23 mouse cellular contexts compared by ENCODE assay signal in genomic region chr14:33669891-33670290, GRCm38 (mm10).
DNase-seq lines count a peak whose midpoint lies in the region; ATAC-seq and TF ChIP-seq lines count a peak whose summit lies in the region.
"Had no signal": no experiment of that assay in that cellular context is flagged by ENCODE, and none has a peak within 500 bp of the region (broad histone marks: within the 10 kb centered on the region; RNA-seq: fewer than 3 reads in every experiment).

No protein-coding gene starts in this region.

- DNase-seq in cerebellum, postnatal 10 days = peak; percentile 38 to 52
- DNase-seq in cerebellum, adult 9-10 months = no peak
- DNase-seq in forebrain, embryonic 14.5 days (ENCODE audit: low spot score) = peak; percentile 17
- DNase-seq in forebrain, postnatal 0 days = peak; percentile 13
- no peak for DNase-seq in forebrain, embryonic 10.5 days (ENCODE audit: extremely low spot score, low spot score)
- DNase-seq in brain, embryonic 14.5 days (ENCODE audit: low read depth) = peak; percentile 56
- DNase-seq: adrenal gland, adult 2 months; adrenal gland, adult 8-10 months; adrenal gland, postnatal 10 days; adrenal gland, postnatal 14 days; adrenal gland, postnatal 25 days; adrenal gland, postnatal 36 days; B cell, adult 2 months; cerebellum, adult 11 months; cerebellum, adult 11-12 months; cerebellum, adult 18-20 months had no signal

- H3K4me2 ChIP-seq in forebrain, embryonic 14.5 days (ENCODE audit: low read length) = no peak overlapping the region
- H3K4me2 ChIP-seq in forebrain, embryonic 13.5 days = no peak overlapping the region
- no peak overlapping the region for H3K4me2 ChIP-seq in forebrain, postnatal 0 days (ENCODE audit: low read depth)

- no peak for TF ChIP-seq POLR2A in brain, embryonic 14.5 days (IDR thresholded peaks at IDR 0.05; ENCODE audit: borderline replicate concordance, extremely low read depth, insufficient read depth, insufficient read length, poor library complexity, severe bottlenecking)

- no peak overlapping the region for H3K4me3 ChIP-seq in forebrain, embryonic 14.5 days (ENCODE audit: low read depth, low read length)
- H3K4me3 ChIP-seq in forebrain, embryonic 13.5 days = no peak overlapping the region
- H3K4me3 ChIP-seq in forebrain, postnatal 0 days (ENCODE audit: low read depth, low read length) = no peak overlapping the region
- H3K4me3 ChIP-seq in forebrain, embryonic 10.5 days = no peak overlapping the region

- no peak overlapping the region for H3K27ac ChIP-seq in forebrain, embryonic 14.5 days (ENCODE audit: low read depth, low read length)
- H3K27ac ChIP-seq in forebrain, embryonic 13.5 days = no peak overlapping the region
- no peak overlapping the region for H3K27ac ChIP-seq in forebrain, postnatal 0 days (ENCODE audit: low read depth, low read length)
- no peak overlapping the region for H3K27ac ChIP-seq in forebrain, embryonic 10.5 days

- no peaks in the 10 kb centered on the region for H3K4me1 ChIP-seq in forebrain, embryonic 14.5 days (ENCODE audit: control insufficient read depth, insufficient read depth, low read length)
- no peaks in the 10 kb centered on the region for H3K4me1 ChIP-seq in forebrain, embryonic 13.5 days
- H3K4me1 ChIP-seq in forebrain, postnatal 0 days (ENCODE audit: insufficient read depth) = 0 out of 2 replicates have a peak, but pooled peaks cover 4% of the 10 kb centered on the region
- no peaks in the 10 kb centered on the region for H3K4me1 ChIP-seq in forebrain, embryonic 10.5 days

- no peak overlapping the region for H3K9ac ChIP-seq in forebrain, embryonic 14.5 days (ENCODE audit: low read length)
- H3K9ac ChIP-seq in forebrain, embryonic 13.5 days = no peak overlapping the region
- H3K9ac ChIP-seq in forebrain, postnatal 0 days = no peak overlapping the region

- H3K27me3 ChIP-seq in forebrain, embryonic 14.5 days (replicated peaks; ENCODE audit: control insufficient read depth, insufficient read depth, low read length) = no peaks in the 10 kb centered on the region
- no peaks in the 10 kb centered on the region for H3K27me3 ChIP-seq in forebrain, embryonic 13.5 days
- H3K27me3 ChIP-seq in forebrain, postnatal 0 days (ENCODE audit: insufficient read depth, low read length) = no peaks in the 10 kb centered on the region
- H3K27me3 ChIP-seq in forebrain, embryonic 10.5 days (ENCODE audit: poor library complexity, severe bottlenecking) = no peaks in the 10 kb centered on the region
- H3K27me3 ChIP-seq: CH12.LX had no signal

- H3K9me3 ChIP-seq in forebrain, embryonic 14.5 days (replicated peaks; ENCODE audit: control insufficient read depth, low read length) = no peaks in the 10 kb centered on the region
- H3K9me3 ChIP-seq in forebrain, embryonic 13.5 days (replicated peaks) = no peaks in the 10 kb centered on the region
- no peaks in the 10 kb centered on the region for H3K9me3 ChIP-seq in forebrain, postnatal 0 days (ENCODE audit: low read length)
- H3K9me3 ChIP-seq in forebrain, embryonic 10.5 days = no peaks in the 10 kb centered on the region

- TF ChIP-seq CTCF in forebrain, postnatal 0 days (IDR thresholded peaks at IDR 0.05; ENCODE audit: low read depth) = no peak
- TF ChIP-seq CTCF in brain, embryonic 14.5 days (IDR thresholded peaks at IDR 0.05; ENCODE audit: borderline replicate concordance, extremely low read depth, insufficient read depth, insufficient read length) = no peak

- ATAC-seq in forebrain, embryonic 14.5 days = no peak
- no peak for ATAC-seq in forebrain, embryonic 13.5 days
- ATAC-seq in forebrain, postnatal 0 days = no peak
- ATAC-seq in megakaryocyte-erythroid progenitor cell, adult 5-6 weeks (replicated peaks; ENCODE audit: low FRiP score, low TSS enrichment, poor library complexity, severe bottlenecking) = no peak
- ATAC-seq: activated CD4-positive, CD25-positive, alpha-beta regulatory T cell, adult 4 months; CD4-positive, CD25-positive, alpha-beta regulatory T cell, adult 4 months; Patski had no signal

- WGBS in forebrain, embryonic 14.5 days = 75% methylated on average over 11 of the region's 11 CpGs
- WGBS in forebrain, embryonic 13.5 days = 93% methylated on average over 11 of the region's 11 CpGs
- 61% methylated on average over 11 of the region's 11 CpGs for WGBS in forebrain, postnatal 0 days
- WGBS in forebrain, embryonic 10.5 days = 94% methylated on average over 11 of the region's 11 CpGs

- H3K36me3 ChIP-seq in forebrain, embryonic 14.5 days (ENCODE audit: control insufficient read depth, insufficient read depth, low read length) = no peaks in the 10 kb centered on the region
- no peaks in the 10 kb centered on the region for H3K36me3 ChIP-seq in forebrain, embryonic 13.5 days (ENCODE audit: poor library complexity, severe bottlenecking)
- no peaks in the 10 kb centered on the region for H3K36me3 ChIP-seq in forebrain, postnatal 0 days (ENCODE audit: insufficient read depth)
- H3K36me3 ChIP-seq in forebrain, embryonic 10.5 days (replicated peaks) = no peaks in the 10 kb centered on the region
- H3K36me3 ChIP-seq: G1E had no signal

Comparison
In these comparisons a context has a peak if more than half of its experiments do, and no peak if none do; other contexts are left out.
1. DNase-seq: peak in cerebellum, postnatal 10 days (2 of 2), forebrain, embryonic 14.5 days (single experiment), forebrain, postnatal 0 days (single experiment) and brain, embryonic 14.5 days (single experiment); none in cerebellum, adult 9-10 months (single experiment) and forebrain, embryonic 10.5 days (single experiment).